Mouse (Mus musculus) embryonic facial prominence, embryonic 10.5 days (tissue): ENCODE measurements around the gene Tmem178b. TPM values are rescaled to one million over a fixed set of nuclear protein-coding genes. Genes with fewer than 3 reads are reported as not detected.

ENCODE experiments used
- polyA plus RNA-seq: library from polyadenylated mRNA; unstranded; fragments of >200 nt; fragmentation: Nextera tagmentation; extraction: Ambion mirVana; gene quantifications from 2 replicates; pipeline ENCODE4 v1.2.1, GENCODE M21; 2016

The Tmem178b gene
- polyA plus RNA-seq, 1 experiment from 2014 or later: 1.5 TPM

Other genes starting within 250 kb of the Tmem178b start
- gene Braf, start 147.8 kb upstream of the Tmem178b start, polyA plus RNA-seq: 18.9 and 20.3 TPM in 2 replicates
- gene Mrps33, start 62.3 kb upstream of the Tmem178b start, polyA plus RNA-seq: 205 and 207 TPM in 2 replicates